In the genomic region with DNA sequence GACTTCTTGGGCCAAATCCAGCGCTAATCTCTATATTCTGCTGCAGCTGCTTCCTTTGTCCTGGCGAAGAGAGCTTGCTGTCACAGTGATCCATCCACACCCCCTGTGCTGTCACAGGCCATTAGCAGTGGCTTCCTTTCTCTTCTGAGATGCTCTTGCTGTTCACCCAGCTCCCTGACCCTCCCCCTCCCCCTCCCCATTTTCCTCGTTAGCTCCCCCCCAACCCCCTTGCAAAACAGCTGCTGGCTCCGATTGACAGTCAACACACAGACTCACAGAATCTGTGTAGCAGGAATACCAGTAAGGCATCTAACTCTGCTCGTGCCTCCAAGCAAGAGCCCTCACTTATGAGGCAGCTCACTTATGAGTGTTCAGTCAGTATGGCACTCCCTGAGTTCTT, we compare ENCODE assay signal across 15 mouse cellular contexts. TPM values are rescaled to one million over a fixed set of nuclear protein-coding genes. Genes with fewer than 3 reads are reported as not detected.
DNase-seq lines count a peak whose midpoint lies in the region; ATAC-seq and TF ChIP-seq lines count a peak whose summit lies in the region.
"Had no signal": no experiment of that assay in that cellular context is flagged by ENCODE, and none has a peak within 500 bp of the region (broad histone marks: within the 10 kb centered on the region; RNA-seq: fewer than 3 reads in every experiment).

No protein-coding gene starts in this region.

- TF ChIP-seq CTCF in kidney, postnatal 0 days (IDR thresholded peaks at IDR 0.05; ENCODE audit: low read depth), result no peak
- no peak for TF ChIP-seq CTCF in hindbrain, postnatal 0 days (IDR thresholded peaks at IDR 0.05; ENCODE audit: low read depth)

- H3K4me3 ChIP-seq in kidney, postnatal 0 days (replicated peaks; ENCODE audit: low read depth, low read length), result no peak overlapping the region
- no peak overlapping the region for H3K4me3 ChIP-seq in forebrain, embryonic 11.5 days (ENCODE audit: low read depth, low read length)
- no peak overlapping the region for H3K4me3 ChIP-seq in hindbrain, postnatal 0 days (ENCODE audit: low read length)
- H3K4me3 ChIP-seq in neural tube, embryonic 14.5 days (ENCODE audit: low read depth, low read length), result no peak overlapping the region
- H3K4me3 ChIP-seq: heart, embryonic 13.5 days; intestine, embryonic 15.5 days; liver, embryonic 15.5 days had no signal

- WGBS in kidney, postnatal 0 days, result 29% methylated on average over 5 of the region's 5 CpGs
- 20% methylated on average over 5 of the region's 5 CpGs for WGBS in forebrain, embryonic 11.5 days
- WGBS in hindbrain, postnatal 0 days, result 10% methylated on average over 5 of the region's 5 CpGs
- 9% methylated on average over 5 of the region's 5 CpGs for WGBS in neural tube, embryonic 14.5 days

- H3K27me3 ChIP-seq in kidney, postnatal 0 days (ENCODE audit: insufficient read depth, low read length), result no peaks in the 10 kb centered on the region
- H3K27me3 ChIP-seq in forebrain, embryonic 11.5 days (ENCODE audit: control insufficient read depth, insufficient read depth, low read length), result no peaks in the 10 kb centered on the region
- no peaks in the 10 kb centered on the region for H3K27me3 ChIP-seq in hindbrain, postnatal 0 days (ENCODE audit: insufficient read depth, low read length)
- H3K27me3 ChIP-seq in neural tube, embryonic 14.5 days (ENCODE audit: control insufficient read depth, insufficient read depth, low read length), result no peaks in the 10 kb centered on the region
- H3K27me3 ChIP-seq: intestine, embryonic 15.5 days; Patski had no signal

- no peak overlapping the region; the same call in 1 of the 2 replicates for H3K27ac ChIP-seq in kidney, postnatal 0 days
- peak overlapping the region; percentile 77 for H3K27ac ChIP-seq in forebrain, embryonic 11.5 days (ENCODE audit: low read depth, low read length)
- peak overlapping the region; percentile 27; the same call in 1 of the 2 replicates for H3K27ac ChIP-seq in hindbrain, postnatal 0 days
- peak overlapping the region; percentile 78 for H3K27ac ChIP-seq in neural tube, embryonic 14.5 days (ENCODE audit: low read depth, low read length)
- H3K27ac ChIP-seq: heart, embryonic 13.5 days; stomach, postnatal 0 days had no signal

- no peak overlapping the region for H3K9ac ChIP-seq in kidney, postnatal 0 days (ENCODE audit: low read depth, low read length)
- H3K9ac ChIP-seq in forebrain, embryonic 11.5 days (ENCODE audit: low read length), result peak overlapping the region; percentile 16; the same call in 1 of the 2 replicates
- H3K9ac ChIP-seq in hindbrain, postnatal 0 days (replicated peaks; ENCODE audit: low read length), result no peak overlapping the region
- H3K9ac ChIP-seq in neural tube, embryonic 14.5 days (replicated peaks; ENCODE audit: low read depth, low read length), result peak overlapping the region; percentile 32; the same call in 1 of the 2 replicates
- H3K9ac ChIP-seq: heart, embryonic 13.5 days; intestine, embryonic 15.5 days; liver, embryonic 15.5 days had no signal

- peak; percentile 29 for DNase-seq in kidney, postnatal 0 days (ENCODE audit: low spot score)
- no peak for DNase-seq in kidney, adult 11 months
- DNase-seq in forebrain, embryonic 11.5 days (ENCODE audit: low spot score), result peak; percentile 63
- peak; percentile 52 for DNase-seq in hindbrain, postnatal 0 days (ENCODE audit: low spot score)
- no peak for DNase-seq in layer of hippocampus, postnatal 25 days (ENCODE audit: extremely low spot score in 1 of 2, low spot score in 1 of 2)
- DNase-seq in cerebellum, adult 8-10 months, result no peak
- DNase-seq in Muller cell, postnatal 12 days (ENCODE audit: inconsistent ontology term), result no peak

- no peaks in the 10 kb centered on the region for H3K36me3 ChIP-seq in kidney, postnatal 0 days (ENCODE audit: insufficient read depth, low read length)
- no peaks in the 10 kb centered on the region for H3K36me3 ChIP-seq in forebrain, embryonic 11.5 days (ENCODE audit: control insufficient read depth, insufficient read depth, low read length)
- no peaks in the 10 kb centered on the region for H3K36me3 ChIP-seq in hindbrain, postnatal 0 days (ENCODE audit: insufficient read depth, low read length)
- no peaks in the 10 kb centered on the region for H3K36me3 ChIP-seq in neural tube, embryonic 14.5 days (ENCODE audit: control insufficient read depth, insufficient read depth, low read length)
- H3K36me3 ChIP-seq: heart, embryonic 13.5 days; intestine, embryonic 15.5 days; liver, embryonic 15.5 days had no signal

- no peak for ATAC-seq in kidney, postnatal 0 days (replicated peaks; ENCODE audit: low FRiP score, low read depth)
- peak; percentile 37 for ATAC-seq in forebrain, embryonic 11.5 days (replicated peaks; ENCODE audit: low FRiP score)
- no peak for ATAC-seq in hindbrain, postnatal 0 days
- ATAC-seq in neural tube, embryonic 14.5 days (ENCODE audit: low read depth), result peak; percentile 26; the same call in 1 of the 2 replicates
- ATAC-seq: intestine, embryonic 15.5 days; Patski had no signal

- no peaks in the 10 kb centered on the region for H3K9me3 ChIP-seq in kidney, postnatal 0 days (replicated peaks; ENCODE audit: low read length)
- no peaks in the 10 kb centered on the region for H3K9me3 ChIP-seq in forebrain, embryonic 11.5 days (ENCODE audit: control insufficient read depth, low read length)
- no peaks in the 10 kb centered on the region for H3K9me3 ChIP-seq in hindbrain, postnatal 0 days (ENCODE audit: low read length)
- no peaks in the 10 kb centered on the region for H3K9me3 ChIP-seq in neural tube, embryonic 14.5 days (ENCODE audit: control insufficient read depth, low read length)
- H3K9me3 ChIP-seq: heart, embryonic 13.5 days; intestine, embryonic 15.5 days; liver, embryonic 15.5 days had no signal

- no peak overlapping the region for H3K4me2 ChIP-seq in kidney, postnatal 0 days (ENCODE audit: low read length)
- H3K4me2 ChIP-seq in forebrain, embryonic 11.5 days (ENCODE audit: low read depth, low read length, severe bottlenecking), result 0 out of 2 replicates have a peak overlapping the region, but pooled peaks have one; percentile 9
- peak overlapping the region; percentile 98 for H3K4me2 ChIP-seq in hindbrain, postnatal 0 days (ENCODE audit: low read depth, low read length)
- H3K4me2 ChIP-seq in neural tube, embryonic 14.5 days (ENCODE audit: low read depth, low read length), result peak overlapping the region; percentile 89
- H3K4me2 ChIP-seq: heart, embryonic 13.5 days; intestine, embryonic 15.5 days; liver, embryonic 15.5 days had no signal

- H3K4me1 ChIP-seq in kidney, postnatal 0 days (replicated peaks; ENCODE audit: insufficient read depth, low read length), result no peaks in the 10 kb centered on the region
- H3K4me1 ChIP-seq in forebrain, embryonic 11.5 days (replicated peaks; ENCODE audit: control insufficient read depth, insufficient read depth, low read length), result peaks cover 4% of the 10 kb centered on the region; the same call in 1 of the 2 replicates
- peaks cover 12% of the 10 kb centered on the region for H3K4me1 ChIP-seq in hindbrain, postnatal 0 days (ENCODE audit: insufficient read depth, low read length)
- H3K4me1 ChIP-seq in neural tube, embryonic 14.5 days (ENCODE audit: control insufficient read depth, insufficient read depth, low read length), result peaks cover 14% of the 10 kb centered on the region

RNA-seq across cellular contexts. Expression of gene Tmem169, which starts 2.7 kb away (rescaled TPM):
- polyA plus RNA-seq in kidney, postnatal 0 days (2015; fragmentation: Nextera tagmentation; extraction: Ambion mirVana), result 4.1 and 4.8 TPM in 2 replicates
- 11.9 and 12.4 TPM in 2 replicates for polyA plus RNA-seq in forebrain, embryonic 11.5 days (2014; fragmentation: Nextera tagmentation; extraction: Ambion mirVana)
- 25.3 and 37.2 TPM in 2 replicates for total RNA-seq in hindbrain, postnatal 0 days (2014; rRNA removed)
- polyA plus RNA-seq in hindbrain, postnatal 0 days (2015; fragmentation: Nextera tagmentation; extraction: Ambion mirVana), result 32.7 and 37.0 TPM in 2 replicates
- 35.2 and 35.5 TPM in 2 replicates for polyA plus RNA-seq in neural tube, embryonic 14.5 days (2014; fragmentation: Nextera tagmentation; extraction: Ambion mirVana)
- total RNA-seq in layer of hippocampus, postnatal 25 days (2021), result 10 to 100 TPM; 18.0 to 20.6 TPM
- total RNA-seq: common myeloid progenitor, adult 5-6 weeks; megakaryocyte-erythroid progenitor cell, adult 5-6 weeks had no signal

RNA-seq across cellular contexts. Expression of gene Pecr, which starts 2.8 kb away (rescaled TPM):
- 82.0 and 87.8 TPM in 2 replicates for polyA plus RNA-seq in kidney, postnatal 0 days (2015; fragmentation: Nextera tagmentation; extraction: Ambion mirVana)
- 14.5 and 16.8 TPM in 2 replicates for polyA plus RNA-seq in forebrain, embryonic 11.5 days (2014; fragmentation: Nextera tagmentation; extraction: Ambion mirVana)
- 1.8 and 3.8 TPM in 2 replicates for total RNA-seq in hindbrain, postnatal 0 days (2014; rRNA removed)
- 13.5 and 14.4 TPM in 2 replicates for polyA plus RNA-seq in hindbrain, postnatal 0 days (2015; fragmentation: Nextera tagmentation; extraction: Ambion mirVana)
- polyA plus RNA-seq in neural tube, embryonic 14.5 days (2014; fragmentation: Nextera tagmentation; extraction: Ambion mirVana), result 7.6 and 8.5 TPM in 2 replicates
- total RNA-seq in layer of hippocampus, postnatal 25 days (2021), result 1 to 10 TPM; 5.2 to 5.9 TPM

RNA-seq across cellular contexts. Expression of gene Xrcc5, which starts 20.3 kb away (rescaled TPM):
- 48.9 and 53.2 TPM in 2 replicates for polyA plus RNA-seq in kidney, postnatal 0 days (2015; fragmentation: Nextera tagmentation; extraction: Ambion mirVana)
- polyA plus RNA-seq in forebrain, embryonic 11.5 days (2014; fragmentation: Nextera tagmentation; extraction: Ambion mirVana), result 51.9 and 53.3 TPM in 2 replicates
- 7.7 and 9.0 TPM in 2 replicates for total RNA-seq in hindbrain, postnatal 0 days (2014; rRNA removed)
- 15.7 and 16.2 TPM in 2 replicates for polyA plus RNA-seq in hindbrain, postnatal 0 days (2015; fragmentation: Nextera tagmentation; extraction: Ambion mirVana)
- 17.1 and 20.7 TPM in 2 replicates for polyA plus RNA-seq in neural tube, embryonic 14.5 days (2014; fragmentation: Nextera tagmentation; extraction: Ambion mirVana)
- total RNA-seq in layer of hippocampus, postnatal 25 days (2021), result 10 to 100 TPM; 13.1 to 13.9 TPM

Comparison
In these comparisons a context has a peak if more than half of its experiments do, and no peak if none do; other contexts are left out.
1. DNase-seq: peak in kidney, postnatal 0 days (single experiment), forebrain, embryonic 11.5 days (single experiment) and hindbrain, postnatal 0 days (single experiment); none in kidney, adult 11 months (single experiment), layer of hippocampus, postnatal 25 days (0 of 2), cerebellum, adult 8-10 months (single experiment) and Muller cell, postnatal 12 days (single experiment).
2. ATAC-seq: peak in forebrain, embryonic 11.5 days (single experiment) and neural tube, embryonic 14.5 days (single experiment); none in kidney, postnatal 0 days (single experiment) and hindbrain, postnatal 0 days (single experiment).
3. H3K9ac ChIP-seq: peak in forebrain, embryonic 11.5 days (single experiment) and neural tube, embryonic 14.5 days (single experiment); none in kidney, postnatal 0 days (single experiment) and hindbrain, postnatal 0 days (single experiment).